Mouse (Mus musculus): ENCODE results near the gene Alg14.
A peak's percentile ranks its signal among the peaks of the same experiment; 100 is the strongest.

Gene Alg14

DNA sequence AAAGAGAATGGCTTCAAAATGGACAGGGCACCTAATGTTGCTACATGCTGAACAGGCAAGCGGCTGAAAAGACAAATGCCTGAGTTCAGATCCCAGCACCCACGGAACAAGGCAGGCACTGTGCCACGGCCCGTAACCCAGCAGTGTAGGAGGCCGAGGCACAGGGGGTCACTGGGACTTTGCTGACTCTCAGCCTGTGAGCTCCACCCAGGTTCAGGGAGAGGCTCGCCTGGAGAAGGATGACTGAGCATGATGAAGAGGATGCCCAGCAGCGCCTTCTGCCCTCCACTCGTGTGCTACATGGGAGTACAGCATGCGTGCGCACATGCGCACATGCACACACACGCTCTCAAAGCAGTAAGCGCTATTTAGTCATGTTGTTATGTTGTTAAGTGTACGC is 11.9 kb upstream of the Alg14 start:
- DNase-seq: no peak

DNA sequence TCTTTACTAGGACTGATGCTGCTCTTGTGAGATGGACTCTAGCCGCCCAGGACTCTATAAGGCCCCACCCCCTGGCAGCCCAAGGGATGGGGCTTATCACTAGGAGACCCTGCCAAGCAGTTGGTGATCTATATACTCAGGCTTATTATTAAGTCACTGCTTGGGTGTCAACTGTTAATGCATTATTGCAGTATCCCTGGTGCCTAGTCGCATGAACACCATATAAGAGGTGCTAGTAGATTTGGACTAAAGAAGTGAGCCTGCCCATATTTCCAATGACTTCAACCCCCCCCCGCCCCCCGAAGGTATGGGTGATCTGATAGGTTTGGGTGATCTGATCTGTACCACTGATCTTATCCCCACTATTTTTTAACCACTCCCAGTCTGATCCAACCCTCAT is 8.6 kb upstream of the Alg14 start, which contains the start of gene Tmem56:
Gene Tmem56, minus strand, starts transcription at position 101 of the 400 bp plus-strand sequence.
- DNase-seq: no peak

GRCm38 (mm10) chr3:121285219-121285618 is 6.4 kb upstream of the Alg14 start:
- peak in 1 of 2 experiments; percentile 51 for DNase-seq

DNA sequence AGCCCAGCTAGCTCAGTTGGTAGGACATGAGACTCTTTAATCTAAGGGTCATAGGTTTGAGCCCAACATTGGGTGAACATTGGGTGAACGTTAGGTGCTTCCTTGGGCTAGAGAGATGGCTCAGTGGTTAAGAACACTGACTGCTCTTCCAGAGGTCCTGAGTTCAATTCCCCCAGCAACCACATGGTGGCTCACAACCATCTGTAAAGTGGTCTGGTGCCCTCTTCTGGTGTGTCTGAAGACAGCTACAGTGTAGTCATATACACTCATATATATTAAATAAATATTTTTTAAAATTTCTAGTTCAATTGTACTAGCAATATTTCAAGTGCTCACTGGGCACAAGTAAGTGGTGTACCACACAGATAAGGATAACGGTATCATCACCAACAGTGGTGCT is 4.4 kb upstream of the Alg14 start:
- peak; percentile 24 to 37 for DNase-seq

DNA sequence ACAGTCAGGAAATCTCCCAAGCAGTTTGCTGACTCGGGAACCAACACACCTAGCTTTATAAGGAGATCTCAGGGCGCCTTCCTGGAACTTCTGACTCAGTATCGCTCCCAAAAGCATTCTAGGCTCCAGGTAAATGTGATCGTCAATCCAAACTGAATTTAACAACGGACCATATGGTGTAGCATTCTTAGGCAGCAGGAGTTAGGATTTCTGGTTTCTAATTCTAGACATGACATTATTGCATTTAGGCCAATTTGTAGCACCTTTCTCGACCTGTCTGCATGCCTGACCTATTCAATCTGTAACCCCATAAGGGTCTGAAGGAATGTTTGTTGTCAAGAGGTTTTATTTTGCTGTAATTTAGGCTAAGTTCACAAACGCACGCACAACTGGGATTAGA is 892 bp upstream of the Alg14 start:
- no peak for DNase-seq

DNA sequence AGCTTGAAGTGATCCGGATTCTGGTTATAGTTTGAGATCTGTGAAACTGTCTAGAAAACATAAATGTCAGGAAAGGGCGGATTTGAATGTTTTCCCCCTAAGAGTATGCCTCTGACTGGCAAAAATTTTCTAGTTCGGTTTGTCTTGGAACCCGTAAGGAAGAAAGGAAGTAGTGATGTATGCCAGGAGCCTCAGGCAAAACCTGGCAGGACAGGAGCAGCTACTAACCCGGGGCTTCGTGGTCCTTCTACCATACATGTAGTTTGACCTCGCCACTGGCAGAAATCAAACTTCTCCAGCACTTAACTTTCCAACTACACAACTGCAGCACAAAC is 381 bp upstream of the Alg14 start:
- no peak for DNase-seq

- DNase-seq: no peak
These were observed 2.6 kb downstream of the Alg14 start for GRCm38 (mm10) chr3:121294200-121294599.

GRCm38 (mm10) chr3:121306641-121307040 is 15.1 kb downstream of the Alg14 start:
- DNase-seq: peak; percentile 42 to 44

DNA sequence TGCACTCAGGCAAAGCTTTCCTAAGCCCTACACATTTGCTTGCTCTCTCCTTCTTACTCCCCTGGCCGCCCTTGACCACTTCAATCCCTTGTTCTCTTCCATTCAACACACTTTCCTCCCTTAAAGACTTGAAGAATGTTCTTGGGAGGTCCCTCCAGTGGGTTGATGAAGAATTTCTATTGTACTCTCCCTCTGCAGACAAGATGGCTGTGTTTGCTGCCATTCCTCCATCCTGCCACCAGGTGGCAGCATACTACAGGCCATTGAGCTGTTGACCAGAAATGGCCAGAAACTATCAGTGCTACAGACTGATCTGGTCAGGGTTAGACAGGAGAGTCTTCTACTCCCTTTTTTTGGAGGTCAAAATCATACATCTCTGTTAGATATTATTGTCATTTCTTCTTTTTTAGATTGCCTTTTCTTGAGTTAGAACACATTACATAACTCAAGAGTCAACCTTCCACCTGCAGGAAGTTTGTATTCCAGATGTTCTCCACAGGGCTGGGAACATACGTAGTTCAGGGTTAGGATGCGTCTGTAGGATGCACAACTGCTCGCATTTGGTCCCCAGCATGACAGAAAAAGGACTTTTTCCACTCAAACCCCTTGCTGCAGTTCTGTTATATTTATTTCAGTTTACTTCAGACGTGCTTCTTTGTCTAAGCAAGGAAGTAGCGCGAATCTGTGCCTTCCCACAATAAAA is 16.1 kb downstream of the Alg14 start:
- DNase-seq: peak; percentile 84 to 87

GRCm38 (mm10) chr3:121308935-121309334 is 17.4 kb downstream of the Alg14 start:
- DNase-seq: no peak

DNA sequence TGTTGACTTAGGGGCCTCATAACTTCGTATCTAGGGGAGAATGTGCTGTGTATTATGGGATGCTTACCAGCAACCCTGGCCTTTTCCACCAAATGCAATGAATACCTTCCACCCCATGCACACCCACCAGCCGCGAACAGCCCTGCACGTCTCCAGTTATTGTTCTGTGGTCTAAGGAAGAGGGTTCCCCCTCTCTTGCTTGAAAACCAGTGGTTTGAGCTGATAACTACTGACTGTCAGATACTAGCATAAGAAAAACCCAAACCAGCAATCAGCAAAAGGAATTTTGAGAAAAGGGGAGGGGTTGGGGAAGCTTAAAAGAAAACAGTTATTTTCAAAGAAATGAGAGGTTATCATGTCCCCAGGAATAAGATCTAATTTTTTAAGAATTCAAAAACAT is 17.9 kb downstream of the Alg14 start:
- DNase-seq: no peak

- DNase-seq: no peak
These were observed 18.5 kb downstream of the Alg14 start for GRCm38 (mm10) chr3:121309896-121310714.

- DNase-seq: no peak
These were observed 20.9 kb downstream of the Alg14 start for GRCm38 (mm10) chr3:121312426-121312825.

- no peak for DNase-seq
These were observed 21.4 kb downstream of the Alg14 start for GRCm38 (mm10) chr3:121312979-121313378.

- DNase-seq: no peak
These were observed 22.6 kb downstream of the Alg14 start for GRCm38 (mm10) chr3:121314149-121314548.

DNA sequence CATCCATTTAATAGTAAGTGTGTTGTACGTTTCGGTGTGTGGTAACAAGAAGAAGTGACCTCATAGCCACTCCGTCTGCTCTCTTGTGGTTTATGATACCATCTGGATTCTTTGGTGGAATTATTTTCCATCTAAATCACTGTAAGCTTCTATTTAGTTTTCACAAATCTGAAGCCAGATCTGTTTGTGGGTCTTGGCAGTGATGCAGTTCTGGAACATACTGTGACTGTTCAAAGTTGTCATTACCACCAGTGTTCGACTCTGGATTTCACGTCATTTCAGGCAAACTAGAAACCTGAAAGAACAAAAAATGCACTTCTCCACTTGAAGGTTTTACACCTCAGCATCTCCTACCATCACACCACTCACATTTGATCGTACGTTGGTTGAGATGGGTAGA is 23.9 kb downstream of the Alg14 start:
- DNase-seq: no peak

GRCm38 (mm10) chr3:121319906-121320305 is 28.3 kb downstream of the Alg14 start:
- no peak for DNase-seq

GRCm38 (mm10) chr3:121320896-121321295 is 29.3 kb downstream of the Alg14 start:
- no peak for DNase-seq

- DNase-seq: no peak
These were observed 31.8 kb downstream of the Alg14 start for GRCm38 (mm10) chr3:121323371-121323770.

DNA sequence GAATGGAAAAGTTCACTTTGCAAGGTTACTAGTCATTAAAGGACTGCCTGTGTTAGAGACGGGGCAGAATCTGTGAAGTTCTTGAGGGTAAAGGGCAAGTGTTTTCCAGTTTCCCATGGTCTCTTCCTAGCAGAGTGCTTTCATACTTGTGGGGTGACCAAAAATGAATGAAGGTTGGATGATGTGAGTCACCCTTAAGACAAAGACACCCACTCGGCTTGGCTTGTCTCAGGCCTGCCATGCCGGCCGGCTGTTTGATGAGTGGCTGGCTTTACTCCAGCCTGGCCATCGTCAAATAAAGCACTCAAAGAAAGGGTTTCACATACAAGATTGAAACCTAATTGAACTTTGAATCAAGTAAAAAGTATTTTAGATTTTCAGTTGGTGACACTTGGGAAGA is 35.8 kb downstream of the Alg14 start:
- no peak for DNase-seq

- no peak for DNase-seq
These were observed 38.1 kb downstream of the Alg14 start for GRCm38 (mm10) chr3:121329647-121330046.

DNA sequence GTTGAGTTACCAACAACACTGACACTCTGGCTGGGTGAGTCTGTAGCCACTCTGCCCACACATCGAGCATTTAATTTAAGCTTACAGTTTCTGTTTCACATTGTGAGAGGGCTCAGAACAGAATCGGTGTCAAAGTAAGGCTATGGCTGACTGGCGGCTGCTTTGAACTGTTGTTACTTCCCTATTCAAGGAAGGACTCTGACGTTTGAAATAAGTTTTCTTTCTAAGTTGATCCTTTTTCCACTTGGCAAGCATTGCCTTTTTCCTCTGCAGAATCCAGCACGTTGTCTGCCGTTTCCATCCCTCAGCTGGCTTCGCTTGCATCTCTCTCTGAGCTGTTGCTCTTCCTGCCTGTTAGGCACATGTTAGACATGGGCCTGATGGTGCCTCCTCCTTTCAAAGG is 38.7 kb downstream of the Alg14 start:
- DNase-seq: no peak

DNA sequence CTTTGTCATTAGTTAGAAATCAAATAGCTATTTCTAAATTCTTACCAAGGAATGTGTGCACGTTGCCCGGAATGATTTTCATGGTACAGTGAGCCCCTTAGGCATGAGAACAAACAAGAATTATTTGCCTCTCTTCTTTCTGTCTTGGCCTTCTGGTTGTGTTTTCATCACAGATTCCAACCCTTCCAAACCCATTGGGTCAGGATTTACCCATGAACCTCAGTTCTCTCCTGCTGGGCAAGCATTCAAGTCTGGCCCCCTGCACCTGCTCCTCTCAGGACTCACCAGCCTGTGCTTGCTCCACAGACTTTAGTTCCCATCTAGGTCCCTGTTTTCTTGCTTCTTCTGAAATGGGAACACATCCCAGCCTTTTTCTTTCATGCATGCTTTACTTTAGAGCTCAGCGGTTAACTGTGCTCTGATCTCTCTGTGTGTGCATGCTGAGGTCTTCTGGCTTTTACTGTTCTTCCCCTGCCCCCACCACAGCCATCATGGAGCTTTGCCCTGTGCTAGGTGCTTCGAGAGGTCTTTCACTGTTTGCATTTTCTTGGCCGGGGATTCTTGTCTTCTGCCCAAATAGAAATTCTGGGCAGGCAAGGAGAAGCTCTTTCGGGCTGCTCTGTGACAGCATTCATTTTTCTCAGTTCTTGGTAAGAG is 44.8 kb downstream of the Alg14 start:
- DNase-seq: peak; percentile 56 to 63

DNA sequence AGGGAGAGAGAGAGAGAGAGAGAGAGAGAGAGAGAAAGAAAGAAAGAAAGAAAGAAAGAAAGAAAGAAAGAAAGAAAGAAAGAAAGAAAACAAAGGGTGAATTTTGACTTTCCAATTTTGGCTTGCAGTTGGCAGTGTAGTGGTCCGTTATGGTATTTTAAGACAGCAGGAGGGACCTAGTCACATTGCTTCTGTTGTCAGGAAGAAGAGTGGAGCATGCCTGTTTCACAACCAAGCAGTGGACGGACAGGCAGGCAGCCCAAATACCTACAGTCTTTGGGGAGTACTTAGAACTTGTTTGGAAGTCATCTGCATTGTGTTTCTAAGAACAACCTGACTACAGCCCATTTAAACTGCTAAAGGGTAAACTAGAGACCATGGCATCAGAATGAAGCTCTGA is 47.1 kb downstream of the Alg14 start:
- DNase-seq: no peak

Data from cerebellum, postnatal 10 days (tissue).